Mouse (Mus musculus): ENCODE data around the gene Rab32. TPM values are rescaled to one million over a fixed set of nuclear protein-coding genes. Genes with fewer than 3 reads are reported as not detected.

Rab32 gene
- not detected in 2 replicates for polyA plus RNA-seq (2012)

GRCm38 (mm10) chr10:10557570-10558336, at the start of gene Rab32:
Gene Rab32 (minus strand): TSS chr10:10558265.
- TF ChIP-seq GATA1 (IDR thresholded peaks at IDR 0.05; ENCODE audit: low read length), result no peak

GRCm38 (mm10) chr10:10600771-10601170, 42.7 kb upstream of the Rab32 start:
- TF ChIP-seq GATA1 (IDR thresholded peaks at IDR 0.05; ENCODE audit: low read length), result no peak

DNA sequence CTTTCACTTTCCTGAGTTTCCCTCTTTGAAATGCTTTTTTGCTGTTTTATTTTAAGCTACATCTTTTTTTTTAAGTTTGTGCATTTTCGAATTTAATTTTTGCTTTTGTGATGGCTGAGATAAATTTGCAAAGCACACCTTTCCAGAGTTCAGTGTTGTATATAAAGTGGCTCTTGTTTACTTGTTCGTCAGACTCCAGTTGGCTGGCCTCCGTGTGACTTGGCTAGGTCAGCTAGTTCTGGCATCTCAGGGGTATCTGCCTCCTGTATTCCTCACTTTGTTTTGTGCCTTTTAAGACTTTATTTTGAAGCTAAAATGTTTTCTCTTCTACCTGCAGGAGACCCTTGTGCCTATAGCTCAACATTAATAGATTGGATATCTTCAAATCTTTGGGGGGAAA, 22.7 kb upstream of the Rab32 start:
- TF ChIP-seq GATA1 (IDR thresholded peaks at IDR 0.05; ENCODE audit: low read length), result no peak

DNA sequence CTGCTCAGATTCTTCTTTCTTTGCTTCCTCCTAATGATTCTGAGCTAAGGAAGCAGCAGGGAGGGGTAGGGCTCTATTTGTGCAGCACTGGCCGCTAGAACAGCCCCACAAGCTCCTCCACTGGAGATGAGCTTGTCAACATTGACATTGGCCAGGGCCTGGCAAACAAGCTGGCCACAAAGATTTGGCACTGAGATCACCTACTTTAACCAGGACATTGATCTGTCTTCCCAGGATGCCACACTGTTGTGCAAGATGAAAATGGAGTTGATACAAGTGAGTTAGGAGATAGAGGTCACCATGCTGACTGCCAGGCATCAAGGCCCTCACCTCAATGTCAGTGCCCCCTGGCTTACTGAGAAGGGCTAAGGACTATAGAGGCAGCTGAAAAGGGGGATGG, 21.8 kb upstream of the Rab32 start:
- no peak for TF ChIP-seq GATA1 (IDR thresholded peaks at IDR 0.05; ENCODE audit: low read length)

DNA sequence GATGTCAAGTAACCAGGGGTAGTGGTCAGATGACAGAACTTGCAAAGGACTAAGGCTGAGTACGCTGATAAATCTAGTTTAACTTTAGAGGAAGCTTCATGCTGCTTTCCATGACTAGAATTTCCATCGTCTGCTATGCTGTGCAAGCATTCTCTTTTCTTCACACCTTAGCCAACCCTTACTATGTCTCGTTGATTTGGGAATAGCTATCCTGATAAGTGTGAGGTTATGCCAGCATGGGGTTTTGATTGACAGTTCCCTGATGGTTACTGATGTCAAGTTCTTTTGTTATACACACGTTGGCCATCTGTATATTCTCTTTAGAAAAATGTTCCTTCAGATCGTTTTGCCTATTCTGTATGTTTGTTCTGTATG, 259 bp upstream of the Rab32 start:
- no peak for TF ChIP-seq GATA1 (IDR thresholded peaks at IDR 0.05; ENCODE audit: low read length)

DNA sequence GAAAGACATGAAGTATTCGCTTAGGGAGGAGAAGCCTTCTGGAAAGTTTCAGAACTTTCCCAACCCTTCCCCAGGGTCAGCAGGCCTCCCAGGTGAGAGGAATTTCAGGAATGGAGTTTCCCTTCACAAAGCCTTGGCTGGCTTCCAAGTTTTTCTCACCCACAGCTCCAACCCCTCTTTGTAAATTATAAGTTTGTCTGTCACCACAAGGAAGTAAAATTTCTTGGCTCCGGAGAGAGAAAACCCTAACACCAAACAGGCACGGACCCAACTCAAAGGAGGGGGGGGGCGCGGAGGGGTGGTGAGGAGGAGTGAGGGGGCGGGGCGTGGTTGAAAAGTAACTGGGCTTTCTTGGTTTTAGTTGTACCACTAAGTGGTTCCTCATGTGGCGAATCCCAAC, 980 bp downstream of the Rab32 start:
- no peak for TF ChIP-seq GATA1 (IDR thresholded peaks at IDR 0.05; ENCODE audit: low read length)

- TF ChIP-seq GATA1 (IDR thresholded peaks at IDR 0.05; ENCODE audit: low read length), result no peak
These were observed 2.4 kb downstream of the Rab32 start for GRCm38 (mm10) chr10:10555676-10556075.

GRCm38 (mm10) chr10:10555221-10555620, 2.8 kb downstream of the Rab32 start:
- no peak for TF ChIP-seq GATA1 (IDR thresholded peaks at IDR 0.05; ENCODE audit: low read length)

DNA sequence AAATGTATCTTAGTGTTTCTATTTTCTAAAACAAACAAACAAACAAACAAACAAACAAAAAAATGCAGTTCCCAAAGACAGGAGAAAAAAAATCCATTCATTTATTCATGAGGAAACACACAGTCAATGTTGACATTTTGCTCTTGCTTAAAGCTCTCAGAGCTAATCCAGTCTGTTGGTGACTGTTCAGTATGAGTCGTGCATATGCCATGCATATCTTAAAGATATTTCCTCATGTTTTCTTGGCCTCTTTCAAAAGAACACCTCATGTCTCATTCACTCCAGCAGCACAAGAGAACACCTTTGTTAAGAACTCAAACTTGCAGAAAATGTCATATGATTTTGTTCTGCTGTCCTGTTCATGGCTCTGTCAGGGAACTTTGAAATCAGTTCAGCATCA, 7.9 kb downstream of the Rab32 start:
- TF ChIP-seq GATA1 (IDR thresholded peaks at IDR 0.05; ENCODE audit: low read length), result no peak

DNA sequence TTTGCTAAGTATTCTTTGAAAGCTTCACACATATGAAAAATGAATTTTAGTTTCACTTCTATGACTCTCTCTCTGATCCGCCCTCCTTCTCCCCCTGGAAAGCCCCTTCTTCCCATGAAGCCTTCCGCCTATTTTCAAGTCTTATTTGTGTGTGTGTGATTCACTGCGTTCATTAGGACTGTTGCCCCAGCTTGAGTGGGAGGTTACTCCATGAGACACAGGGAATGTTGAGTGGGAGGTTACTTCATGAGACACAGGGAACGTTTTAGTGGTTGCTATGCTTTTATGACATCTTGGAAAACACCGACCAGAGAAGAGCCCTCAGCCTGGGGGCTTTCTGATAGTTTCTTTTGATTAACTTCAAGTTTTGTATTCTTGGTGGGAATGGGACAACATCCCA, 11.4 kb downstream of the Rab32 start:
- TF ChIP-seq GATA1 (IDR thresholded peaks at IDR 0.05; ENCODE audit: low read length), result no peak

GRCm38 (mm10) chr10:10544955-10545354, 13.1 kb downstream of the Rab32 start:
- TF ChIP-seq GATA1 (IDR thresholded peaks at IDR 0.05; ENCODE audit: low read length), result no peak

Other genes with a start within 250 kb of the Rab32 start
- gene Adgb, start 85.9 kb downstream of the Rab32 start, polyA plus RNA-seq (2012), result not detected in 2 replicates
- gene Gm10944, start 123.1 kb upstream of the Rab32 start, polyA plus RNA-seq (2012), result not detected in 2 replicates